Mouse (Mus musculus) lung, postnatal 0 days (tissue): ENCODE results near the gene Higd1c.

Experiments used
- CTCF ChIP-seq: IDR thresholded peaks from 2 replicates; pipeline ENCODE4 v1.5.1; 2016; ENCODE audit warnings: antibody characterized with exemption, mild to moderate bottlenecking
- EP300 ChIP-seq: IDR thresholded peaks from 2 replicates; pipeline ENCODE4 v1.6.1; 2016; ENCODE audit warnings: antibody characterized with exemption, mild to moderate bottlenecking, control low read depth

DNA sequence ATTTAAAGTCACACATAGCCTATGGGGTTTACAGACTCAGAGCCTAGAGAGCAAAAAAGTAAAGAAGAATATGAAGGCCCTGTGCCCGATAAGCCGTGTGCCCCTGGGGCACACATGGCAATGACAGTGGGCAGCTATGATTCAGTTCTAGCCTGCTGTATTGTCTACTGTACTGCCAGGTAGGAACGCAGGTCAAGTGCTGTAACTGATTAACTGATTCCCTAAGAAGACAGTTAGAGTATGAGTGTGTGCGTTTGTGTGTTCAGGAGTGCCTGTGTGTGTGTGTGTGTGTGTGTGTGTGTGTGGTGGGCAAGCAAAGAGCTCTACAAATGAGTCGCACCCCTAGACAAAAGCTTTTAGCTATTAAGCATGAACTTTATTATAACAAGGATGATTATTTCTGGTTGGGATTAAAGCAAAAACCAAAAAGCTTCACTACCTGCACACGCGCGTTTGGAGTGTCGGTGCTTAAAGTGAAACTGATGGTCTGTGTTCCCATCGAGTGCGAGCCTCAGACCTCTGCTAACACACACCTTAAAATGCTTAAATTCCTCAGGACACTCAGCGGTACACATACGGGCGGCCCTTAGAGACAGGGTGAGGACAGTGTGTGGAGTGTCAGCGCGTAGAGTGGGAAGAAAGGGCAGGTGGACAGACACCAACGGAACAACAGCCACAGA, 23.3 kb downstream of the Higd1c start:
- TF ChIP-seq CTCF (no peak), EP300 (no peak)
